Mouse (Mus musculus): Measurements from ENCODE around the gene Ildr1. TPM values are rescaled to one million over a fixed set of nuclear protein-coding genes. Genes with fewer than 3 reads are reported as not detected.

Gene Ildr1
- 0.36 and 0.42 TPM in 2 replicates for polyA plus RNA-seq (2012; rRNA removed)

- H3K4me1 ChIP-seq (ENCODE audit: control insufficient read depth, insufficient read depth, low read length) = no peaks in the 10 kb centered on the region
- TF ChIP-seq CTCF (IDR thresholded peaks at IDR 0.05; ENCODE audit: extremely low read depth, insufficient read depth, low read length) (no peak), POLR2A (IDR thresholded peaks at IDR 0.05; ENCODE audit: extremely low read depth, insufficient read depth, low read length) (no peak)
- no peak within 1 kb of the TSS for H3K27ac ChIP-seq (ENCODE audit: insufficient read depth, low read length)
These were observed at the start of gene Ildr1 for GRCm38 (mm10) chr16:36693818-36694413. Gene Ildr1, plus strand, starts transcription at chr16:36693978.

GRCm38 (mm10) chr16:36645124-36645523, 48.7 kb upstream of the Ildr1 start:
- H3K27ac ChIP-seq (ENCODE audit: insufficient read depth, low read length) = no peak overlapping the region
- TF ChIP-seq CTCF (IDR thresholded peaks at IDR 0.05; ENCODE audit: extremely low read depth, insufficient read depth, low read length) = no peak
- TF ChIP-seq POLR2A (IDR thresholded peaks at IDR 0.05; ENCODE audit: extremely low read depth, insufficient read depth, low read length) = no peak
- no peaks in the 10 kb centered on the region; the same call in 1 of the 2 replicates for H3K4me1 ChIP-seq (ENCODE audit: control insufficient read depth, insufficient read depth, low read length)
- no peak overlapping the region for H3K4me3 ChIP-seq (ENCODE audit: insufficient read depth, low read length)

More at GRCm38 (mm10) chr16:36693818-36694413, at the start of gene Ildr1:
- peak within 1 kb of the TSS; percentile 17; the same call in 1 of the 2 replicates for H3K4me3 ChIP-seq (ENCODE audit: insufficient read depth, low read length)

GRCm38 (mm10) chr16:36649304-36649703, 44.5 kb upstream of the Ildr1 start:
- no peak for TF ChIP-seq POLR2A (IDR thresholded peaks at IDR 0.05; ENCODE audit: extremely low read depth, insufficient read depth, low read length)
- TF ChIP-seq CTCF (IDR thresholded peaks at IDR 0.05; ENCODE audit: extremely low read depth, insufficient read depth, low read length) = no peak
- no peak overlapping the region for H3K27ac ChIP-seq (ENCODE audit: insufficient read depth, low read length)
- H3K4me3 ChIP-seq (ENCODE audit: insufficient read depth, low read length) = no peak overlapping the region
- no peaks in the 10 kb centered on the region; the same call in 1 of the 2 replicates for H3K4me1 ChIP-seq (ENCODE audit: control insufficient read depth, insufficient read depth, low read length)

- TF ChIP-seq POLR2A (IDR thresholded peaks at IDR 0.05; ENCODE audit: extremely low read depth, insufficient read depth, low read length) = no peak
- TF ChIP-seq CTCF (IDR thresholded peaks at IDR 0.05; ENCODE audit: extremely low read depth, insufficient read depth, low read length) = no peak
- no peak overlapping the region for H3K27ac ChIP-seq (ENCODE audit: insufficient read depth, low read length)
These were observed 43.3 kb upstream of the Ildr1 start for GRCm38 (mm10) chr16:36650511-36650910.

GRCm38 (mm10) chr16:36651174-36651766, 42.5 kb upstream of the Ildr1 start:
- Histone ChIP-seq H3K27ac (ENCODE audit: insufficient read depth, low read length) (no peak overlapping the region), H3K4me3 (ENCODE audit: insufficient read depth, low read length) (no peak overlapping the region), H3K4me1 (ENCODE audit: control insufficient read depth, insufficient read depth, low read length) (no peaks in the 10 kb centered on the region)
- TF ChIP-seq POLR2A (IDR thresholded peaks at IDR 0.05; ENCODE audit: extremely low read depth, insufficient read depth, low read length) (no peak), CTCF (IDR thresholded peaks at IDR 0.05; ENCODE audit: extremely low read depth, insufficient read depth, low read length) (no peak)

More at GRCm38 (mm10) chr16:36650511-36650910, 43.3 kb upstream of the Ildr1 start:
- Histone ChIP-seq H3K4me3 (ENCODE audit: insufficient read depth, low read length) (no peak overlapping the region), H3K4me1 (ENCODE audit: control insufficient read depth, insufficient read depth, low read length) (no peaks in the 10 kb centered on the region; the same call in 1 of the 2 replicates)

GRCm38 (mm10) chr16:36655199-36655598, 38.6 kb upstream of the Ildr1 start:
- H3K4me1 ChIP-seq (ENCODE audit: control insufficient read depth, insufficient read depth, low read length) = no peaks in the 10 kb centered on the region
- H3K4me3 ChIP-seq (ENCODE audit: insufficient read depth, low read length) = no peak overlapping the region
- H3K27ac ChIP-seq (ENCODE audit: insufficient read depth, low read length) = no peak overlapping the region
- TF ChIP-seq POLR2A (IDR thresholded peaks at IDR 0.05; ENCODE audit: extremely low read depth, insufficient read depth, low read length) (no peak), CTCF (IDR thresholded peaks at IDR 0.05; ENCODE audit: extremely low read depth, insufficient read depth, low read length) (no peak)

- H3K4me1 ChIP-seq (ENCODE audit: control insufficient read depth, insufficient read depth, low read length) = no peaks in the 10 kb centered on the region
- H3K4me3 ChIP-seq (ENCODE audit: insufficient read depth, low read length) = no peak overlapping the region
- no peak overlapping the region for H3K27ac ChIP-seq (ENCODE audit: insufficient read depth, low read length)
- TF ChIP-seq CTCF (IDR thresholded peaks at IDR 0.05; ENCODE audit: extremely low read depth, insufficient read depth, low read length) (no peak), POLR2A (IDR thresholded peaks at IDR 0.05; ENCODE audit: extremely low read depth, insufficient read depth, low read length) (no peak)
These were observed 37.9 kb upstream of the Ildr1 start for GRCm38 (mm10) chr16:36655910-36656309.

- no peak overlapping the region for H3K4me3 ChIP-seq (ENCODE audit: insufficient read depth, low read length)
- TF ChIP-seq CTCF (IDR thresholded peaks at IDR 0.05; ENCODE audit: extremely low read depth, insufficient read depth, low read length) (no peak), POLR2A (IDR thresholded peaks at IDR 0.05; ENCODE audit: extremely low read depth, insufficient read depth, low read length) (no peak)
- no peaks in the 10 kb centered on the region for H3K4me1 ChIP-seq (ENCODE audit: control insufficient read depth, insufficient read depth, low read length)
- no peak overlapping the region for H3K27ac ChIP-seq (ENCODE audit: insufficient read depth, low read length)
These were observed 32.4 kb upstream of the Ildr1 start for GRCm38 (mm10) chr16:36661330-36661729.

GRCm38 (mm10) chr16:36663484-36663883, 30.3 kb upstream of the Ildr1 start:
- TF ChIP-seq CTCF (IDR thresholded peaks at IDR 0.05; ENCODE audit: extremely low read depth, insufficient read depth, low read length) (no peak), POLR2A (IDR thresholded peaks at IDR 0.05; ENCODE audit: extremely low read depth, insufficient read depth, low read length) (no peak)
- no peaks in the 10 kb centered on the region for H3K4me1 ChIP-seq (ENCODE audit: control insufficient read depth, insufficient read depth, low read length)
- no peak overlapping the region for H3K27ac ChIP-seq (ENCODE audit: insufficient read depth, low read length)
- H3K4me3 ChIP-seq (ENCODE audit: insufficient read depth, low read length) = no peak overlapping the region

- TF ChIP-seq POLR2A (IDR thresholded peaks at IDR 0.05; ENCODE audit: extremely low read depth, insufficient read depth, low read length) (no peak), CTCF (IDR thresholded peaks at IDR 0.05; ENCODE audit: extremely low read depth, insufficient read depth, low read length) (no peak)
- no peaks in the 10 kb centered on the region for H3K4me1 ChIP-seq (ENCODE audit: control insufficient read depth, insufficient read depth, low read length)
- H3K4me3 ChIP-seq (ENCODE audit: insufficient read depth, low read length) = no peak within 1 kb of the TSS
- no peak within 1 kb of the TSS for H3K27ac ChIP-seq (ENCODE audit: insufficient read depth, low read length)
These were observed 28.0 kb upstream of the Ildr1 start, which contains the start of gene Cd86 for GRCm38 (mm10) chr16:36665782-36666181. Gene Cd86, minus strand, starts transcription at chr16:36666081.

Measured in cortical plate, adult 2 months (tissue).